ENCODE assay signal across 12 mouse cellular contexts in the genomic region with DNA sequence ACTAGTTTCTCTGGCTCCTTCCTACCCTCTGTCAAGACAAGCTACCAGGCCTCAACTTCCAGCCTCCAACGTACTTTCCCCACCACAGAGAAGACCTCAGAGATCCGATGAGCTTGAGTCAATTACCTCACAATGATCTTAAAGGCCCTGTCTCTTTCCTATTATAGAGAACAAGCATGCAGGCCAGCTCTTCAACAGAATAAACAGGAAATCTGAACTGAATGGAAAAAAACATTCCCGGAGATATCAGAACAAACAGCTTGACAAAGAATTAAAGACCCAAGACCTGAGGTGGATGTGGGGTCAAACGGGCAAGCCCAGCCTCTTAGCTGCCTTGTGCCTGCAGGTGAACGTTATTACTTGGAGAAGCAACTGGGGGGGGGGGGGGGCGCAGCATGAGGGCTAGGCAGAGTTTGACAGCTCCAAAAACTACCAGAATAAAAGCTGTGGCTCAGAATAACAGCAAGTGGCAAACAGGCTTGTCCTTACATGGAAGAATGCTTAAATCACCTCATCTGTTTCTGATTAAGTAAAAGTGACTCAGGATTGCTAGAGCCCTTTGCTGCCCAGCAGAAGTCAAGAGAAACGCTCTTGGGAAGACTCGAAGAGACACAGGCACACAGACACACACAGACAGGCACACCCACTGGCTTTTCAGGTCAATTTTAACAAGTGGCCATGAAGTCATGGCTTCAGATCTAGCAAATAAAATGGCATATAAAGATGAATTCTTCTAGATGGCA. TPM values are rescaled to one million over a fixed set of nuclear protein-coding genes. Genes with fewer than 3 reads are reported as not detected.
DNase-seq lines count a peak whose midpoint lies in the region; ATAC-seq and TF ChIP-seq lines count a peak whose summit lies in the region.
"Had no signal": no experiment of that assay in that cellular context is flagged by ENCODE, and none has a peak within 500 bp of the region (broad histone marks: within the 10 kb centered on the region; RNA-seq: fewer than 3 reads in every experiment).

No protein-coding gene starts in this region.

- ATAC-seq in lung, embryonic 14.5 days (ENCODE audit: insufficient read depth): no peak
- no peak for ATAC-seq in embryonic facial prominence, embryonic 14.5 days (ENCODE audit: low read depth)
- no peak for ATAC-seq in forebrain, embryonic 14.5 days
- ATAC-seq: forebrain, embryonic 15.5 days had no signal

- 40% methylated on average over 8 of the region's 8 CpGs for WGBS in lung, embryonic 14.5 days
- WGBS in lung, adult 2 months: 23% methylated on average over 8 of the region's 8 CpGs
- WGBS in embryonic facial prominence, embryonic 14.5 days: 23% methylated on average over 8 of the region's 8 CpGs
- 76% methylated on average over 8 of the region's 8 CpGs for WGBS in forebrain, embryonic 14.5 days

- no peaks in the 10 kb centered on the region for H3K9me3 ChIP-seq in lung, embryonic 14.5 days (ENCODE audit: low read depth, low read length)
- no peaks in the 10 kb centered on the region for H3K9me3 ChIP-seq in embryonic facial prominence, embryonic 14.5 days (ENCODE audit: control insufficient read depth, low read length)
- no peaks in the 10 kb centered on the region for H3K9me3 ChIP-seq in forebrain, embryonic 14.5 days (replicated peaks; ENCODE audit: control insufficient read depth, low read length)
- H3K9me3 ChIP-seq: forebrain, embryonic 15.5 days had no signal

- H3K4me1 ChIP-seq in lung, embryonic 14.5 days (ENCODE audit: insufficient read depth): no peaks in the 10 kb centered on the region
- peaks cover 28% of the 10 kb centered on the region for H3K4me1 ChIP-seq in lung, adult 2 months (ENCODE audit: control insufficient read depth, insufficient read depth, low read length)
- peaks cover 12% of the 10 kb centered on the region for H3K4me1 ChIP-seq in embryonic facial prominence, embryonic 14.5 days (ENCODE audit: control insufficient read depth, insufficient read depth, low read length)
- no peaks in the 10 kb centered on the region for H3K4me1 ChIP-seq in forebrain, embryonic 14.5 days (ENCODE audit: control insufficient read depth, insufficient read depth, low read length)
- H3K4me1 ChIP-seq: forebrain, embryonic 15.5 days had no signal

- no peak overlapping the region for H3K9ac ChIP-seq in lung, embryonic 14.5 days
- no peak overlapping the region for H3K9ac ChIP-seq in embryonic facial prominence, embryonic 14.5 days (ENCODE audit: low read depth, low read length)
- no peak overlapping the region for H3K9ac ChIP-seq in forebrain, embryonic 14.5 days (ENCODE audit: low read length)
- H3K9ac ChIP-seq: forebrain, embryonic 15.5 days had no signal

- peak; percentile 50 for DNase-seq in embryo, embryonic 10 days (ENCODE audit: low spot score)
- no peak for DNase-seq in embryo, embryonic 9.5 days (ENCODE audit: extremely low spot score)
- DNase-seq in lung, embryonic 14.5 days: peak; percentile 23
- no peak for DNase-seq in lung, adult 2 months
- DNase-seq in embryonic facial prominence, embryonic 14.5 days (ENCODE audit: low spot score): peak; percentile 66
- peak; percentile 60 for DNase-seq in lung, postnatal 36 days
- no peak for DNase-seq in left cerebral cortex, adult 9 months (ENCODE audit: low spot score in 2 of 2)
- DNase-seq in forebrain, embryonic 14.5 days (ENCODE audit: low spot score): no peak
- DNase-seq: gastrocnemius, postnatal 25 days; kidney, postnatal 36 days had no signal

- H3K4me3 ChIP-seq in lung, embryonic 14.5 days (ENCODE audit: low read depth, low read length): no peak overlapping the region
- H3K4me3 ChIP-seq in lung, adult 2 months (replicated peaks; ENCODE audit: extremely low read depth, low read depth, low read length): no peak overlapping the region
- no peak overlapping the region for H3K4me3 ChIP-seq in embryonic facial prominence, embryonic 14.5 days (ENCODE audit: low read depth, low read length)
- H3K4me3 ChIP-seq in forebrain, embryonic 14.5 days (ENCODE audit: low read depth, low read length): no peak overlapping the region
- H3K4me3 ChIP-seq: forebrain, embryonic 15.5 days had no signal

- no peak for TF ChIP-seq CTCF in lung, embryonic 14.5 days (IDR thresholded peaks at IDR 0.05; ENCODE audit: low read depth)
- TF ChIP-seq CTCF in lung, adult 2 months (IDR thresholded peaks at IDR 0.05; ENCODE audit: insufficient read depth, low read length): no peak

- peaks cover 49% of the 10 kb centered on the region for H3K36me3 ChIP-seq in lung, embryonic 14.5 days (ENCODE audit: insufficient read depth)
- peaks cover 33% of the 10 kb centered on the region for H3K36me3 ChIP-seq in embryonic facial prominence, embryonic 14.5 days (ENCODE audit: control insufficient read depth, insufficient read depth, low read length)
- peaks cover 10% of the 10 kb centered on the region; the same call in 1 of the 2 replicates for H3K36me3 ChIP-seq in forebrain, embryonic 14.5 days (ENCODE audit: control insufficient read depth, insufficient read depth, low read length)
- H3K36me3 ChIP-seq: forebrain, embryonic 15.5 days had no signal

- no peak for TF ChIP-seq POLR2A in lung, adult 2 months (IDR thresholded peaks at IDR 0.05; ENCODE audit: borderline replicate concordance, extremely low read depth, low read depth, low read length)

- no peak overlapping the region for H3K27ac ChIP-seq in lung, embryonic 14.5 days (ENCODE audit: low read depth)
- H3K27ac ChIP-seq in embryonic facial prominence, embryonic 14.5 days (replicated peaks; ENCODE audit: low read depth, low read length): peak overlapping the region; percentile 52; the same call in 1 of the 2 replicates
- H3K27ac ChIP-seq in forebrain, embryonic 14.5 days (ENCODE audit: low read depth, low read length): no peak overlapping the region
- H3K27ac ChIP-seq: forebrain, embryonic 15.5 days had no signal

- no peaks in the 10 kb centered on the region for H3K27me3 ChIP-seq in lung, embryonic 14.5 days (ENCODE audit: insufficient read depth, low read length)
- H3K27me3 ChIP-seq in embryonic facial prominence, embryonic 14.5 days (replicated peaks; ENCODE audit: control insufficient read depth, insufficient read depth, low read length): no peaks in the 10 kb centered on the region
- no peaks in the 10 kb centered on the region for H3K27me3 ChIP-seq in forebrain, embryonic 14.5 days (replicated peaks; ENCODE audit: control insufficient read depth, insufficient read depth, low read length)
- H3K27me3 ChIP-seq: forebrain, embryonic 15.5 days had no signal

- no peak overlapping the region for H3K4me2 ChIP-seq in lung, embryonic 14.5 days
- no peak overlapping the region for H3K4me2 ChIP-seq in embryonic facial prominence, embryonic 14.5 days (ENCODE audit: low read depth, low read length)
- no peak overlapping the region for H3K4me2 ChIP-seq in forebrain, embryonic 14.5 days (ENCODE audit: low read length)
- H3K4me2 ChIP-seq: forebrain, embryonic 15.5 days; midbrain, embryonic 11.5 days had no signal

RNA-seq across cellular contexts. Expression of gene Pnma1, which starts 17.5 kb away (rescaled TPM):
- 0.68 and 0.79 TPM in 2 replicates for polyA plus RNA-seq in lung, embryonic 14.5 days (2014; fragmentation: Nextera tagmentation; extraction: Ambion mirVana)
- 0.84 and 1.3 TPM in 2 replicates for polyA plus RNA-seq in lung, adult 2 months (2012; rRNA removed)
- 1.4 TPM in 2 replicates for polyA plus RNA-seq in embryonic facial prominence, embryonic 14.5 days (2014; fragmentation: Nextera tagmentation; extraction: Ambion mirVana)
- 4.1 and 6.0 TPM in 2 replicates for polyA plus RNA-seq in forebrain, embryonic 14.5 days (2014; fragmentation: Nextera tagmentation; extraction: Ambion mirVana)

RNA-seq across cellular contexts. Expression of gene Dnal1, which starts 51.6 kb away (rescaled TPM):
- 4.1 and 5.2 TPM in 2 replicates for polyA plus RNA-seq in lung, embryonic 14.5 days (2014; fragmentation: Nextera tagmentation; extraction: Ambion mirVana)
- 4.6 and 9.2 TPM in 2 replicates for polyA plus RNA-seq in lung, adult 2 months (2012; rRNA removed)
- 5.9 and 7.1 TPM in 2 replicates for polyA plus RNA-seq in embryonic facial prominence, embryonic 14.5 days (2014; fragmentation: Nextera tagmentation; extraction: Ambion mirVana)
- 6.6 and 8.9 TPM in 2 replicates for polyA plus RNA-seq in forebrain, embryonic 14.5 days (2014; fragmentation: Nextera tagmentation; extraction: Ambion mirVana)

RNA-seq across cellular contexts. Expression of gene Elmsan1, which starts 52.9 kb away (rescaled TPM):
- 11.3 and 12.3 TPM in 2 replicates for polyA plus RNA-seq in lung, embryonic 14.5 days (2014; fragmentation: Nextera tagmentation; extraction: Ambion mirVana)
- 26.5 and 29.5 TPM in 2 replicates for polyA plus RNA-seq in lung, adult 2 months (2012; rRNA removed)
- polyA plus RNA-seq in embryonic facial prominence, embryonic 14.5 days (2014; fragmentation: Nextera tagmentation; extraction: Ambion mirVana): 9.4 and 9.8 TPM in 2 replicates
- polyA plus RNA-seq in forebrain, embryonic 14.5 days (2014; fragmentation: Nextera tagmentation; extraction: Ambion mirVana): 3.2 and 3.4 TPM in 2 replicates

Comparison
In these comparisons a context has a peak if more than half of its experiments do, and no peak if none do; other contexts are left out.
1. DNase-seq: peak in embryo, embryonic 10 days (single experiment), lung, embryonic 14.5 days (single experiment), embryonic facial prominence, embryonic 14.5 days (single experiment) and lung, postnatal 36 days (single experiment); none in embryo, embryonic 9.5 days (single experiment), lung, adult 2 months (single experiment), left cerebral cortex, adult 9 months (0 of 2) and forebrain, embryonic 14.5 days (single experiment).